Mouse (Mus musculus): ENCODE measurements at regions not wholly inside any gene's neighbourhood (a gene's known extent, or its start where the extent isn't known, plus 50 kb on each side); places are given as distances from the start of the nearest gene placed in this dataset.

DNA sequence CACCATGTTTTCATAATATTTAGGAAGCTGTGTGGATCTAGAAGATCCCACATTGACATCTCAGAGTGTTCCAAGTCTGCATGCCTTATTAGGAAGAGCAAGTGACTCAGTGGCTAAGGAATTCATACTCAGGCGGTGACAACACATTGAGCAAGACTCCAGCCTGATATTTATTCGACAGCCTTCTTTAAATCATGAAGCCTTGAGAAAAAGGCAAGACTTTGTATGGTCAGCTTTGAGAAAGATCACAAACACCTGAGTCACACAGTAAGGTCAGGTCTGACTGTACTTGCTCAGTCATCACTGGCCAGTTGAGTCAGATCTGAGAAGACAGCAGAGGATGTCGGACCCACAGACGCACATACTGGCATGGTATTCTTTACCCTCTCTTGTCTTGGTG is 204.7 kb upstream of the Inhba start:
- TF ChIP-seq EP300 (IDR thresholded peaks at IDR 0.05; ENCODE audit: low read depth): no peak
- TF ChIP-seq CTCF (IDR thresholded peaks at IDR 0.05; ENCODE audit: low read depth): no peak

Data from heart, postnatal 0 days (tissue).